ENCODE assay signal across 18 mouse cellular contexts in the genomic region with DNA sequence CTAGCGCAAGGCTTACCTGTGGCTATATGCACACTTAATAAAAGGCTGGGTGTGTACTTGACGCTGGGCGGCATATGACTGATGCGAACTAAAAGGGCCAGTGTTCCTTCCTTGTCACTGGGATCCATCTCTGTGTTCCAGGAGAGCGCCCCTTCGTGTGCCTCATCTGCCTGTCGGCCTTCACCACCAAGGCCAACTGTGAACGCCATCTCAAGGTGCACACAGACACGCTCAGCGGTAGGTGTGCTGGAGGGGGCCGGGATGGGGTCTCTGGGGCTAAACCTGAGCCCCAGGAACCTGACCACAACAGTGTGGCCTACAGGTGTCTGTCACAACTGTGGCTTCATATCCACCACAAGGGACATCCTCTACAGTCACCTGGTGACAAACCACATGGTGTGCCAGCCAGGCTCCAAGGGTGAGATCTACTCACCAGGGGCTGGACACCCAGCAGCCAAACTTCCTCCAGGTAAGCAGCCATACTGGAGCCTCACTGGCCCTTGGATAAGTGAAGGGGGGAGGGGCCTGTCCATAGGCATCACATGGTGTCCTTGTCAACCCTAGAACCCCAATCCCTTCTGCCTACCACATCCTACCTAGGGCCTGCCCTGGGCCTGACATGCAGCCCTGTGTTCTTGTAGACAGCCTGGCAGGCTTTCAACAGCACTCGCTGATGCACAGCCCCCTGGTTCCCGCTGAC. TPM values are rescaled to one million over a fixed set of nuclear protein-coding genes. Genes with fewer than 3 reads are reported as not detected.
DNase-seq lines count a peak whose midpoint lies in the region; ATAC-seq and TF ChIP-seq lines count a peak whose summit lies in the region.
"Had no signal": no experiment of that assay in that cellular context is flagged by ENCODE, and none has a peak within 500 bp of the region (broad histone marks: within the 10 kb centered on the region; RNA-seq: fewer than 3 reads in every experiment).

No protein-coding gene starts in this region.

- H3K4me3 ChIP-seq in forebrain, embryonic 13.5 days = no peak overlapping the region; the same call in 1 of the 2 replicates
- no peak overlapping the region for H3K4me3 ChIP-seq in limb, embryonic 11.5 days (ENCODE audit: low read depth, low read length)
- no peak overlapping the region for H3K4me3 ChIP-seq in midbrain, postnatal 0 days (ENCODE audit: low read depth, low read length)
- H3K4me3 ChIP-seq: heart, adult 2 months had no signal

- no peak overlapping the region for H3K9ac ChIP-seq in forebrain, embryonic 13.5 days
- no peak overlapping the region for H3K9ac ChIP-seq in limb, embryonic 11.5 days (ENCODE audit: low read length)
- H3K9ac ChIP-seq in midbrain, postnatal 0 days (replicated peaks; ENCODE audit: low read length, poor library complexity, severe bottlenecking) = no peak overlapping the region
- H3K9ac ChIP-seq: stomach, embryonic 15.5 days had no signal

- 81% methylated on average over 13 of the region's 13 CpGs for WGBS in forebrain, embryonic 13.5 days
- 86% methylated on average over 13 of the region's 13 CpGs for WGBS in limb, embryonic 11.5 days
- 80% methylated on average over 13 of the region's 13 CpGs for WGBS in midbrain, postnatal 0 days

- peaks cover 15% of the 10 kb centered on the region for H3K4me1 ChIP-seq in forebrain, embryonic 13.5 days
- H3K4me1 ChIP-seq in limb, embryonic 11.5 days (ENCODE audit: control insufficient read depth, insufficient read depth, low read length) = peaks cover 9% of the 10 kb centered on the region
- H3K4me1 ChIP-seq in midbrain, postnatal 0 days (ENCODE audit: insufficient read depth, low read length) = 0 out of 2 replicates have a peak, but pooled peaks cover 2% of the 10 kb centered on the region

- H3K36me3 ChIP-seq in forebrain, embryonic 13.5 days (ENCODE audit: poor library complexity, severe bottlenecking) = no peaks in the 10 kb centered on the region
- H3K36me3 ChIP-seq in limb, embryonic 11.5 days (ENCODE audit: control insufficient read depth, insufficient read depth, low read length) = peaks cover 31% of the 10 kb centered on the region
- H3K36me3 ChIP-seq in midbrain, postnatal 0 days (ENCODE audit: insufficient read depth, low read length) = no peaks in the 10 kb centered on the region; the same call in 1 of the 2 replicates

- H3K27ac ChIP-seq in forebrain, embryonic 13.5 days = no peak overlapping the region
- H3K27ac ChIP-seq in limb, embryonic 11.5 days (replicated peaks; ENCODE audit: low read depth, low read length) = no peak overlapping the region
- H3K27ac ChIP-seq in midbrain, postnatal 0 days (ENCODE audit: low read depth, low read length) = no peak overlapping the region
- H3K27ac ChIP-seq: heart, adult 2 months; stomach, embryonic 15.5 days had no signal

- ATAC-seq in forebrain, embryonic 13.5 days = no peak
- ATAC-seq in limb, embryonic 11.5 days (ENCODE audit: insufficient number of reproducible peaks, low FRiP score, low TSS enrichment, low read depth) = 0 out of 2 replicates have a peak, but pooled peaks have one; percentile 5
- no peak for ATAC-seq in midbrain, postnatal 0 days (ENCODE audit: low FRiP score)

- peaks cover 61% of the 10 kb centered on the region for H3K27me3 ChIP-seq in forebrain, embryonic 13.5 days
- peaks cover 39% of the 10 kb centered on the region for H3K27me3 ChIP-seq in limb, embryonic 11.5 days (ENCODE audit: control insufficient read depth, insufficient read depth, low read length)
- peaks cover 29% of the 10 kb centered on the region for H3K27me3 ChIP-seq in midbrain, postnatal 0 days (ENCODE audit: insufficient read depth, low read length)

- no peak for TF ChIP-seq CTCF in midbrain, postnatal 0 days (IDR thresholded peaks at IDR 0.05)

- DNase-seq in kidney, postnatal 10 days = peak; percentile 47
- no peak for DNase-seq in kidney, adult 9 months
- no peak for DNase-seq in limb, embryonic 11.5 days (ENCODE audit: low spot score)
- DNase-seq in midbrain, postnatal 0 days (ENCODE audit: low spot score) = no peak
- DNase-seq in right cerebral cortex, postnatal 4 days = no peak
- no peak for DNase-seq in urinary bladder, adult 2 months (ENCODE audit: low spot score)
- no peak for DNase-seq in kidney, postnatal 25 days
- DNase-seq: adrenal gland, adult 2 months; cerebellum, postnatal 14 days; heart, adult 2 months; heart, postnatal 4 days; kidney, postnatal 14 days; lung, postnatal 14 days had no signal

- peak overlapping the region; percentile 93; the same call in 1 of the 2 replicates for H3K4me2 ChIP-seq in forebrain, embryonic 13.5 days
- H3K4me2 ChIP-seq in limb, embryonic 11.5 days (ENCODE audit: low read depth, severe bottlenecking) = no peak overlapping the region
- H3K4me2 ChIP-seq in midbrain, postnatal 0 days (ENCODE audit: low read depth, low read length, poor library complexity, severe bottlenecking) = peak overlapping the region; percentile 69; the same call in 1 of the 2 replicates

- H3K9me3 ChIP-seq in forebrain, embryonic 13.5 days (replicated peaks) = no peaks in the 10 kb centered on the region
- no peaks in the 10 kb centered on the region for H3K9me3 ChIP-seq in limb, embryonic 11.5 days (ENCODE audit: control insufficient read depth, low read length)
- H3K9me3 ChIP-seq in midbrain, postnatal 0 days (ENCODE audit: low read length) = no peaks in the 10 kb centered on the region
- H3K9me3 ChIP-seq: stomach, embryonic 15.5 days had no signal

RNA-seq across cellular contexts. Expression of a gene that starts 25.6 kb away (rescaled TPM):
- polyA plus RNA-seq in forebrain, embryonic 13.5 days (2015; fragmentation: Nextera tagmentation; extraction: Ambion mirVana) = not detected in 2 replicates
- polyA plus RNA-seq in limb, embryonic 11.5 days (2014; fragmentation: Nextera tagmentation; extraction: Ambion mirVana) = not detected in 2 replicates
- total RNA-seq in midbrain, postnatal 0 days (2014; rRNA removed) = 0.93 and 3.5 TPM in 2 replicates
- 0.15 and 0.37 TPM in 2 replicates for polyA plus RNA-seq in midbrain, postnatal 0 days (2015; fragmentation: Nextera tagmentation; extraction: Ambion mirVana)
- 0.19 and 0.23 TPM in 2 replicates for polyA plus RNA-seq in urinary bladder, adult 2 months (2012; rRNA removed)
- total RNA-seq: adrenal gland, adult 2 months; heart, adult 2 months; heart, postnatal 4 days; liver, adult 2 months; monocyte, adult 5-6 weeks had no signal
- polyA plus RNA-seq: adrenal gland, adult 2 months; embryonic facial prominence, embryonic 11.5 days; heart, adult 2 months; liver, adult 2 months; stomach, embryonic 15.5 days had no signal

RNA-seq across cellular contexts. Expression of a gene that starts 41.5 kb away (rescaled TPM):
- 47.4 and 52.2 TPM in 2 replicates for polyA plus RNA-seq in forebrain, embryonic 13.5 days (2015; fragmentation: Nextera tagmentation; extraction: Ambion mirVana)
- polyA plus RNA-seq in limb, embryonic 11.5 days (2014; fragmentation: Nextera tagmentation; extraction: Ambion mirVana) = 45.8 and 52.6 TPM in 2 replicates
- 29.4 and 41.3 TPM in 2 replicates for total RNA-seq in midbrain, postnatal 0 days (2014; rRNA removed)
- polyA plus RNA-seq in midbrain, postnatal 0 days (2015; fragmentation: Nextera tagmentation; extraction: Ambion mirVana) = 23.4 and 25.0 TPM in 2 replicates
- polyA plus RNA-seq in urinary bladder, adult 2 months (2012; rRNA removed) = 26.4 and 29.9 TPM in 2 replicates

RNA-seq across cellular contexts. Expression of a gene that starts 53.0 kb away (rescaled TPM):
- 0.48 and 0.49 TPM in 2 replicates for polyA plus RNA-seq in forebrain, embryonic 13.5 days (2015; fragmentation: Nextera tagmentation; extraction: Ambion mirVana)
- polyA plus RNA-seq in limb, embryonic 11.5 days (2014; fragmentation: Nextera tagmentation; extraction: Ambion mirVana) = 1.3 and 1.4 TPM in 2 replicates
- 19.6 and 28.6 TPM in 2 replicates for total RNA-seq in midbrain, postnatal 0 days (2014; rRNA removed)
- polyA plus RNA-seq in midbrain, postnatal 0 days (2015; fragmentation: Nextera tagmentation; extraction: Ambion mirVana) = 1.2 TPM in 2 replicates
- 13.2 and 16.2 TPM in 2 replicates for polyA plus RNA-seq in urinary bladder, adult 2 months (2012; rRNA removed)
